Mouse (Mus musculus) cerebellum, postnatal 4 days (tissue): ENCODE measurements around the gene Hps3.
A peak's percentile ranks its signal among the peaks of the same experiment; 100 is the strongest.
"Not testable (repeated sequence)": the region's sequence is repeated elsewhere in the genome, so short reads cannot be mapped to it uniquely, and the experiment has no call there.

ENCODE experiments used
- DNase-seq, 2 experiments: peaks; one replicate each; pipeline ENCODE4 v3.0.0; 2022; ENCODE audit warnings: low spot score in 2 of 2, mixed read lengths in 1 of 2

The Hps3 gene

DNA sequence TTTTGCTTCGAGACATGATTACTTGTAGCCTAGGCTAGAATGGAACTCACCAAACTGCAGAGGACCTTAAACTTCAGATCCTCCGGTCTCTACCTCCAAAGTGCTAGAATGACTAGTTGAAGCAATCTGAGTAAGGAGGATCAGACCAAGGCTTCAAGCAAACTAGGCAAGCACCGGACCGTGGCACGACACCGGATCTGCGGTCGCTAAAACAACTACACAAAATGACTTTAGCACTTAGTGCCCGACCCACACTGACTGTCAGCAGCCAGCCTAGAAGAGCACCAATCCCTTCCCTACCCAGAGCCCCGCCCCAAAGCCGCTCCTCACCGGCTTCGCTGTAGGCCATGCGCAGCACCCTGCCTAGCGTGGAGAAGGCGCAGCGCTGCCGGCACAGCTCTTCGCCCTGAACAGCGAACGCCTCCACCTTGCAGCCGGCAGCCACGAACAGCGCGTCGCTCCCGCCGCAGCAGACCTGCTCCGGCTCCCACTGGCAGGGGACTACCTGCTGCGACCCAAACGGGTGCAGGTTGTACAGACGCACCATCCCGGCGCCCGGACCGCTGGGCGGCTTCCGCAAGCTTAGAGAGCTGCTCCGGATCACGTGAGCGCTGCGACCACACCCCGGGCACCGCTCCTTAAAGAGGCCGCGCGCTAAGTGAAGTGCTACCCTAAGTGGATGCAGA is at the start of gene Hps3:
Hps3 (minus strand) TSS at position 597 of the 686 bp plus-strand sequence.
- peak; percentile 45 to 71 for DNase-seq

DNA sequence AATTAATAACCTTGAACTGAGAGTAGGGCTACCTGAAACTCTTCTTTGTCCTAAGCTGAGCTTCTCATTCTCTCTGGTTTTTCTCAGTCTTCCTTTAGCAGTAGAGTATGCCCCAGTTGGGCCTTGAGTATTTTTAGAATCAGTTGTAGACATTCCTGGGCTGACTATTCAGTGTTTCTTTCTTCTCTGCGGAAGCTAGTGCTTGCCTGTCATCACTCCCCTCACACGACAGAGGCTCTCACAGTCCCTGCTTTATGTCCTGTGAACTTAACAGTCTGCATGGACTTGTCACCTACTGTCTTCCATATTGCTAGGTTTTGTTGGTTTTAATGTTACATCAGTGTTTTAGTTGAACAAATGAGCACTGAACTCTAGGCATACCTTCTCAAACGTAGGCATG is 47.0 kb upstream of the Hps3 start:
- no peak for DNase-seq

DNA sequence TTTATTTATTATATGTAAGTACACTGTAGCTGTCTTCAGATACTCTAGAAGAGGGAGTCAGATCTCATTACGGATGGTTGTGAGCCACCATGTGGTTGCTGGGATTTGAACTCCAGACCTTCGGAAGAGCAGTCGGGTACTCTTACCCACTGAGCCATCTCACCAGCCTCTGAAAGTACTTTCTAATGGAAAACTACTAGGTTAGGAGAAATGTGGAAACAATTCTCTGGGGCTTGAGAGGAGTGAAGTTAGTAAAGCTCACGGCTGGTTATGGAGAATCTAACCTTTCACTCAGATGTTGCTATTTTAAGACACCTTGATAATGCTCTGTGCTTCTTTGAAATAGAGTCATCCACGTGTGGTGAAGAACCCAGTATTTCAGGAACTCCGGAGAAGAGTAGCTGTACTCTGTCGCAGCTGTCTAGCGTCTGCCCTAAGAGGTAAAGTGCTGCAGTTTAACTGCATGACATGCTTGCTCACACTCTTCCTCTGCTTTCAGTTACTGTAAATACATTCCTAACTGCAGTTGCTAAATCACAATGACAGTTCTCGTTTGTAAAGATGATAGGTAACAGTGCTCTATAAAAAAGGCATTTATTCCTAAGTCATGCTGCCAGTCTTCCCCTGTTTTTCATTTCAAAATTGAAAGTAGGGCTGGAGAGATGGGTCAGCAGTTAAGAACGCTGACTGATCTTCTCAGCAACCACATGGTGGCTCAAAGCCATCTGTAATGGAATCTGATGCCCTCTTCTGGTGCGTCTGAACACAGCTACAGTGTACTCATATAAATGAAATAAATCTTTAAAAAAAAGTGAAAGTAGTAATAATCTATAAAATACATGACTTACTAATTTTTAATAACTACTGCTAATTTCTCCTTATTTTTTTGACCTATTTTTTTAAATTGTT is 41.3 kb upstream of the Hps3 start:
- no peak for DNase-seq

DNA sequence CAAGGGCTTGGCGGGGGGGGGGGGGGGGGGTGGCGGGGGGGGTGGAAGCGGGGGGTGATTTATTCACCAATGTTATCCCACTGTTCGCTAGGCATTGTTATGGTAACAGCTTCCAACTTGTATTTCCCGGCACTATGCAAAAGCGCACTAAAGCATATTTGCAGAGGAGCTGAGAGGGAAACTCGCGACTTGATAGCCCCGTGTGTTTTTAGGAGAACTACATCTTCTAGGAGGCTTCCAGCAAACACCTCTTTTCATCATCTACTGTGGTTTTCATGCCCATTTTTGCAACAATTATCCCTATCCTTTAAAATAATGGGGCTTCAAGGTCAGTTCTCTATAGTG is 23.1 kb upstream of the Hps3 start:
- DNase-seq: no peak

- DNase-seq: peak; percentile 88 to 92
Observed at GRCm38 (mm10) chr3:20057306-20058196, 22.4 kb upstream of the Hps3 start, which contains the start of gene Hltf. Hltf (plus strand) TSS chr3:20057811.

DNA sequence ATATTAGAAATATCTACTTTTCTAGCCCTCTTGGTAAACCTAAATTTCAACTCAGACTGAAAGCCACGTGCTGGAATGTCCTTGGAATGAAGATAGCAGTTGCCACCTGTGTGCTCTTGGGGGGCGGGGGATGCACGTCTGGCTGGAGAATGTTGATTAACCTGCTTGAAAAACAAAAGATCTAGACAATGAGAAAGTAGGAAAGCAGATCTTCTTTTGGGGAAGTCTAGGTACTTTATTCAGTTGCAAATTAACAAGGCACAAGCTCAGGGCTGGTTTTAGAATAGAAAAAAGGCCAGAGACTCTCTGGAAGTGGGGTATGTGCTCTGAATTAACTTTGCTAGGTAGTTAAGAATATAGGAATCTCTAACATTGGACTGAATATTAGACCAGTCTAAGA is 9.6 kb upstream of the Hps3 start:
- DNase-seq: not testable (repeated sequence)

DNA sequence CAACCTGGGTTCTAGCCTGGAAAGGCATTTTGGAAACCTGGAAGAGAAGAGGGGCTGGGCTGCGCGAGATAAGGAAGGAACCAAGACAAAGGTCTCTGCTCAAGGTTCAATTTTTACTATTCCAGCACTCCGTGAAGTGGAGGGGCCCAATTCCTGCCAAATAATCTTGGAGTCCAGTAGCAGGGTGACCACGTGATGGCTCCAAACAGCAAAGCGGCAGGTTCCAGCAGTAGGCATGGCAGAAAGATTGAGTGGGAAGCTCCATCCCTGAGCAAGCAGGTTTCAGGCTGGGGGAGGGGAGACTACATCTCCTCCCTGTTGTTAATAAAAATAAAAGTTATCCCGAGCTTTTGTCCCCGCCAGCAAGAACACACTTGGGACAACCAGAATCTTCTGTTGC is 6.3 kb upstream of the Hps3 start:
- not testable (repeated sequence) for DNase-seq

GRCm38 (mm10) chr3:20036069-20036468 is 954 bp upstream of the Hps3 start:
- DNase-seq: no peak

GRCm38 (mm10) chr3:20033761-20034718 is 1.1 kb downstream of the Hps3 start:
- DNase-seq: no peak

DNA sequence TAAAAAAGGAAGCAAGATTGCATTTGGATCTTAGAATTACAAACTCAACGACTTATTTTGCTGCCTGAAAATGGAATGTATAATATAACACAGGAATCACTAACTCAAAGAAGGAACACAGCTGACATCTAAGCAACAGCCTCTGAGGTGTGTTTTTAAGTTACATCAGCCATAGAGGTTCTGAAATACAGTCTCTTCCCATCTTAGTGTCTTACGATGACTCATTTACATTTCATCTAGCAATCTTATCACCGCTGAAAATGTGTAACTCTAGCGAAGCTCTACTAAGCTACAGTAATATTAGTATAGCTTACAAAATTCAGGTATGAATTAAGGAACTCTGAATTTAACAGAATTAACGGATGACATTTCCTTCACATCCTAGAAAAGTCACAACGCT is 4.3 kb downstream of the Hps3 start:
- DNase-seq: no peak

- DNase-seq: no peak
Observed at GRCm38 (mm10) chr3:20028640-20029039, 6.5 kb downstream of the Hps3 start.

DNA sequence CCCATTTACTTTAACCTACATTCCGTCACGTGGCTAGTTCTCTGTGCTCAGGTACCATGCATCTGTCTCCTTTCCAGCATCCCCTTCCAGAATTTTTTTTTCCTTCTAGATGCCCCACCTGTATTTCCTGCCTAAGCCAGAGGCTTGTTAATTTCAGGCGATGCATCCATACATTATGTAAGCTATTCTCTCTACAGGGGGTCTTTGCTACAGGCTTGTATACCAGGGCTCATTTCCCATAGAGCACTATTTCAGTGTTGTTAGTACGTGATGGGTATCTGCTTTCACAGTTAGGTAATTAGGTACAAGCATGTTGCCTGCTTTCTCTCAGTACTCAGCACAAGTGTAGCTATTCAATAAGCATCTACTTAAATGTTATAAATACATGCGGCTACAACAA is 7.3 kb downstream of the Hps3 start:
- DNase-seq: no peak

- DNase-seq: no peak
Observed at GRCm38 (mm10) chr3:20026996-20027689, 8.0 kb downstream of the Hps3 start.

DNA sequence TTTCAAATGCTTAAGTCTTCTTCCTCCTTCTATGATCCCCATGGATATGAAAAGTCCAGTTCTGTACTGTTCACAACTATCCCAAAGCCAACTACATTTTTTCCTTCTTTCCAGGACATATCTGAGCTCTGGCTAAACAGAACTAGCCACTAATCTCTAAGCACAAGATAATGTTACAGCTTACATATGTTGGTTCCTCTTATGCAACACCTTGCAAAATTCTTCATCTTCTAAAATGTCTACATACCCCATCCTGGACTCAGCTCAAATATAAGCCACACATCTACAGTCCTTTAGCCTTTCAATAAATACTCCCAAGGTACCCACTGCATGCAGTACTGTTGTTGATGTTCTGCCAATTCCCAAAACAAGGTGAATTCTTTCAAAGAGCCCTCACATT is 8.6 kb downstream of the Hps3 start:
- no peak for DNase-seq

DNA sequence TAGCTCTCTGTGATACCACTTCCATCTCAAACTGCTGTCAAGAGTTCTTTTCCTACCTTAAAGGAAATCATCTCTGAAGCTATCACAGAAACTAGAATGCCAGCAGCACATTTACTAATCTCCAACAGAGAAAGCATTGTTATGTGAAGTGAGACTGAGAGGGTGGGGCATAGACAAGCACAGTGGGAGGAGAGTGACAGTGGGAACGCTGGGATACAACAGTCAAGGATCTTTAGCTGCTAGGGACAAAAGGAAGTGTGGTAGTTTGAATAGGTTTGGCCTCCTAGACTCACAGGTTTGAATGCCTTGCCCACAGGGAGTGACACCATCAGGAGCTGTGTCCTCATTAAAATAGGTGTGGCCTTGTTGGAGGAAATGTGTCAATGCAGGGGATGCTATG is 11.3 kb downstream of the Hps3 start:
- no peak for DNase-seq

DNA sequence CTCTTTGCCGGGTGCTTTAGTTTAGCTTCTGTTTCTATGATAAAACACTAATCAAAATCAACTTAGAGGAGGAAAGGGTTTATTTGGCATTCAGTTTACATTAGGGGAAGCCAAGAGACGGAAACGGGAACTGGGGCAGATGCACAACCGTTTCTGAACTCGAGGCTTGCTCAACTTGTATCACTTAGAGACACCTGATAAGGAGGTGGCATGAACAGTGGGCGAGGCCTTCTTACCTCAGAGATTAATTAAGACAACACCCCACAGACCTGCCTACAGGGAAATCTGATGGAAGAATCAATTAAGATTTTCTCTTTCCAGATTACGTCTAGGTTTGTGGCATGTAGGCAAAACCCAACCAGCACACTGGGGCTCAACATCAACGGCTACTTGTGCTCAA is 17.0 kb downstream of the Hps3 start:
- DNase-seq: no peak

DNA sequence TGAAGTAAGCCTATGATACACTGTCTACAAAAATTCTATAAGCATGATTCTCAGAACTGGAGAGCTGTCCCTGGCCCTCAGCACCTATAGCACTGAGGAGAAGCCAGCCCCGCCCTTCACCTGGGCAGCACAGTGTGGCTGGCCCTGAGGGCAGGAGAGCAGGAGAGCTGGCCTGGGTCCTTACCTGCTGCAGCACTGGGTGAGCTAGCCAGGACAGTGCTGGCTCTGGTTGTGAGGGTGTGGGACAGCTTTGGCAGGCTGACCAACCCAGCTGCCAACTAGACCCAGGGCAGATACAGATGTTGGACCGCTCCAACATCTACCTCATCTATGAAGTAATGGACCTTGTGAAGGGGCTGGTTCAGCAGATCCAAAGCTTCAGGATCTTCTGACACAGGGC is 20.7 kb downstream of the Hps3 start:
- no peak for DNase-seq

- DNase-seq: not testable (repeated sequence)
Observed at GRCm38 (mm10) chr3:20010905-20011304, 24.2 kb downstream of the Hps3 start.

GRCm38 (mm10) chr3:20010464-20010863 is 24.7 kb downstream of the Hps3 start:
- DNase-seq: no peak

DNA sequence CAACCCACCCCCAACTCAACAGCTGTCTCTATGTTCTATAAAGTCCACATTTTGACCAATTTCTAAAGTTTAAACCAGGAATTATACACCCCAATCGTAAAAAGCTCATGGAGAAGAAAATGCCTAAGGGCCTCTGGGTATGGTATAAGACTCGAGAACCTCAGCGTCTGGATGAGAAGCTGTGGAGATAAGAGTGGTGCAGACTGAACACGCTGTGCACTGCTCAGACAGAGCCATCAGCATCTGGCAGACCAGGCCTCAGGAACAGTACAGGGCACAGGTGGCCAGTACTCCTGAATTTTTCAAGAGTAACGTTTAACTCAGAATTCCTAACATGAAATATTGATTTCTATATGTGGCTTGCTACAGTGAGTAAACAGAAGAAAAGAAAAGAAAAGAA is 27.4 kb downstream of the Hps3 start:
- no peak for DNase-seq
